Mouse (Mus musculus) C2C12 (cell line): ENCODE results near the gene Usb1. TPM values are rescaled to one million over a fixed set of nuclear protein-coding genes. Genes with fewer than 3 reads are reported as not detected.

Source experiments
- H3K27me3 ChIP-seq: one replicate; pipeline ENCODE4 v1.6.1; 2011; ENCODE audit not compliant: control insufficient read depth, insufficient read depth, insufficient read length
- H3K36me3 ChIP-seq: one replicate; pipeline ENCODE4 v1.6.1; 2011; ENCODE audit not compliant: control insufficient read depth, insufficient read depth
- H3K4me3 ChIP-seq: one replicate; pipeline ENCODE4 v1.5.1; 2011; ENCODE audit warnings: mild to moderate bottlenecking, control low read depth; ENCODE audit not compliant: poor library complexity, insufficient read depth, severe bottlenecking
- H3K79me2 ChIP-seq: one replicate; pipeline ENCODE4 v1.6.1; 2011; ENCODE audit not compliant: control insufficient read depth, insufficient read depth
- H3K79me3 ChIP-seq: one replicate; pipeline ENCODE4 v1.6.1; 2011; ENCODE audit warnings: low read depth, control low read depth
- H3ac ChIP-seq: one replicate; pipeline ENCODE3; 2011; ENCODE audit warnings: low read depth; ENCODE audit not compliant: control insufficient read depth, insufficient read length
- CEBPB ChIP-seq: IDR thresholded peaks from one replicate; pipeline ENCODE4 v1.6.1; 2011; ENCODE audit warnings: low read depth, mild to moderate bottlenecking, control low read depth, moderate library complexity
- CTCF ChIP-seq: IDR thresholded peaks from one replicate; pipeline ENCODE4 v1.5.1; 2011; ENCODE audit not compliant: control insufficient read depth, insufficient read depth, insufficient read length
- FOSL1 ChIP-seq: IDR thresholded peaks from one replicate; pipeline ENCODE4 v1.8.0; 2011; ENCODE audit warnings: mild to moderate bottlenecking, low read length; ENCODE audit not compliant: poor library complexity, insufficient read depth, severe bottlenecking
- MAX ChIP-seq: IDR thresholded peaks from one replicate; pipeline ENCODE4 v1.6.1; 2011; ENCODE audit warnings: mild to moderate bottlenecking, control low read depth
- MYOD1 ChIP-seq: IDR thresholded peaks from one replicate; pipeline ENCODE4 v1.6.1; 2011; ENCODE audit warnings: low read depth; ENCODE audit not compliant: control insufficient read depth, insufficient read length
- MYOG ChIP-seq: IDR thresholded peaks from one replicate; pipeline ENCODE4 v1.6.1; 2011; ENCODE audit not compliant: control insufficient read depth, insufficient read length; ENCODE audit errors: extremely low read depth
- USF1 ChIP-seq: IDR thresholded peaks from one replicate; pipeline ENCODE4 v1.6.1; 2011; ENCODE audit warnings: low read depth, mild to moderate bottlenecking, control low read depth, moderate library complexity
- polyA plus RNA-seq: library from polyadenylated mRNA; unstranded; fragments of >200 nt; fragmentation: generic; extraction: Trizol; gene quantifications from one replicate; pipeline ENCODE4 v1.2.1, GENCODE M21; 2012; ENCODE audit warnings: missing spikeins

Usb1 gene
- polyA plus RNA-seq, 1 experiment, result 38.1 TPM

DNA sequence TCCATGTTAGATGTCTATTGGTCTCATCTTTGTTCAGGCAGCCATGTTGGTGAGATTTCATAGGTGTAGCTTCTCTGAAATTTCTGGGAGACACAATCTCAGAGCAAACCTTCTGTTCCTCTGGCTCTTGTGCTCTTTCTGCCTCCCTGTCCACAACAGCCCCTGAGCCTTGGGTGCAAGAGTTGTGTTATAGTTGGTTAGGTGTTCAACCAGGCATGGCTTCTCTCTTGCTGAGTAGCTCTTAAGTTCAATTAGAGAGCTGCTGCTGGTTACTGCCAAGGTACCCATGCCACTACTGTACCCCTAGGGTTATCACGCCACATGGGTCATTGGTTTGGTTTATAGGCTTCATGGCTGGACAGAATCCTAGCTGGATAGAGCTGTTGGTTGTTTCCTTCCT lies 16.7 kb upstream of the Usb1 start:
- H3K79me2 ChIP-seq, result no peaks in the 10 kb centered on the region
- no peak for TF ChIP-seq MYOG
- TF ChIP-seq MYOD1, result no peak
- no peak for TF ChIP-seq FOSL1
- TF ChIP-seq USF1, result no peak
- TF ChIP-seq CTCF, result no peak
- no peak for TF ChIP-seq MAX
- TF ChIP-seq CEBPB, result no peak
- no peaks in the 10 kb centered on the region for H3K36me3 ChIP-seq
- H3K27me3 ChIP-seq, result peaks cover 15% of the 10 kb centered on the region
- no peaks in the 10 kb centered on the region for H3K79me3 ChIP-seq
- no peak overlapping the region for H3K4me3 ChIP-seq
- no peak overlapping the region for H3ac ChIP-seq

DNA sequence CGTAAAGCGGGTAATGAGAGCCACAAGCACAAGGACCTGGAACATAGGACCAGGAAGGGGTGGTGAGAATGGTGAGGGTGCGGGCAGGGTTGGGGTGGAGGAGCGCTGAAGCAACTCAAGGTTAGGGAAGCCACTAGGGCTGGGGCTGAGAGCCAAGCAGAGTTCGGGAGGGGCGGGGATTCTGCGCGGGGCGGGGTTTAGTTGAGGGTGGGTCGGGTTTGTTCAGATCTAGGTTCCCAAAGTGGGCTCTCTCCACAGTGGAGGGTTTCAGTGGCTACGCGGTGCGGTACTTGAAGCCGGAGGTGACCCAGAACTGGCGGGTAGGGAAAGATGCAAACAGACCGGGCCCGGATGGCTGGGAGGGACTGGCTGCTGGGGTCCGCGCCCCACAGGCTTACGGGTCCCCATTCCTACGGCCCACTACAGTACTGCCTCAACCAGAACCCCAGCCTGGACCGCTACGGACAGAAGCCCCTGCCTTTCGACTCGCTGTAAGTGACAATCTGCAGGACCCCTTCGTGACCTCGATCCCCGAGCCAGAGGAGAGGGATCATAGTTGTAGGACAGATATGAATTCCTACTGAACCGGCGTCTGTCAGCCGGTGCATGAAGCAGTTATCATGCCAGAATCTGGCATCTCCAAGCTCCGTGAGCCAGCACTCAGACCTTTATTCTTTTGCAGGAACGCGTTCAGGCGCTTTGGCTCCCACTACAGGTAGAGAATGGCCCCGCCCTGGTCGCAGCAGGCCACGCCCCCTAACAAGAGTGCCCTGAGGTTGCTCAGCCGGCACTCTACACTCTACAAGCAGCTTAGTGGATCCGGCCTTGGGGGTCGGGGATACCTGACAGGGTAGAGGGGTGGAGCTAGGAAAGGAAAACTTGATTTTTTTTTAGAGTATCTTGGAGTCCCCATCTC lies 11.6 kb upstream of the Usb1 start:
- Histone ChIP-seq H3K27me3 (peaks cover 4% of the 10 kb centered on the region), H3K36me3 (peaks cover 4% of the 10 kb centered on the region), H3K79me3 (no peaks in the 10 kb centered on the region), H3K4me3 (no peak overlapping the region), H3ac (no peak overlapping the region), H3K79me2 (no peaks in the 10 kb centered on the region)
- TF ChIP-seq MYOD1, result no peak

DNA sequence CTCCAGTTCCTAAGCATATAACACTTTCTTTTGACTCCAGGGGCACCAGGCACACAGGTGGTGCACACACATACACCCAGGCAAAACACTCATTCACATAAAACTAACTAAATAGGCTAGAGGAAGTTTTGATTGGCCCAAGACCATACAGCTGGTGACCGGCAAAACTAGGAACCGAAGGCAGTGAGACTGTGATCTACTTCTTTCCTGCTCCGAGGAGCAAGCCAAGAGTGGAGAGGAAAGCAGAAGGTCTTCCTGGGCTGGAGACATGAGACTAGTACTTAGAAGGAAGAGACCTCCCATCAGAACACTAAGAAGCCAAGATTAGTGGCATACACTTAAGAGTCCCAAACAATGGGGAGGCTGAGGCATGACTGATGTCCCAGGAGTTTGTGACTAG lies 8.9 kb upstream of the Usb1 start:
- peaks cover 20% of the 10 kb centered on the region for H3K36me3 ChIP-seq
- H3ac ChIP-seq, result no peak overlapping the region
- H3K79me3 ChIP-seq, result no peaks in the 10 kb centered on the region
- H3K4me3 ChIP-seq, result no peak overlapping the region
- no peaks in the 10 kb centered on the region for H3K79me2 ChIP-seq
- no peak for TF ChIP-seq MAX
- TF ChIP-seq MYOG, result no peak
- TF ChIP-seq CEBPB, result no peak
- H3K27me3 ChIP-seq, result peaks cover 4% of the 10 kb centered on the region

DNA sequence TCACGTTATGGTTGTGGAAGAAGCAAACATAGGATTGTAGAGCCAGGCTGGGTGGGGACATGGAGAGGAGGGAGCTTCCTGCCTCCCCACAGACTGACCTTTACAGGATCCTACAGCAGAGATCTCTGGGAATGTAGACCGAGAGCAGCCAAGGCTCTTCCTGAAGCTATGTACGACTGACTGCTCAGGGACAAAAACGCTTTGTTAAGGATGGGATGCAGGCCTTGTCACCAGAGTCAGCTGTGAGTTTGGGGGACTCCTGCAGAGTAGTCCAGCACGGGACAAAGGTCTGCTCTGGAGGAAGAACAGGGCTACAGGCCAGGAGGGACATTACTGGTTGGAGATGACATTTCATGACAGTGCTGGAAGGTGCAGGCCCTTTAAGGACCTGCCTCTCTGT lies 7.4 kb upstream of the Usb1 start:
- H3K27me3 ChIP-seq, result no peaks in the 10 kb centered on the region
- TF ChIP-seq MAX (no peak), MYOD1 (no peak), FOSL1 (no peak), USF1 (no peak), MYOG (no peak), CTCF (no peak)
- H3K36me3 ChIP-seq, result peaks cover 34% of the 10 kb centered on the region
- H3K4me3 ChIP-seq, result no peak overlapping the region
- peaks cover 9% of the 10 kb centered on the region for H3K79me2 ChIP-seq
- no peak overlapping the region for H3ac ChIP-seq
- peaks cover 1% of the 10 kb centered on the region for H3K79me3 ChIP-seq

DNA sequence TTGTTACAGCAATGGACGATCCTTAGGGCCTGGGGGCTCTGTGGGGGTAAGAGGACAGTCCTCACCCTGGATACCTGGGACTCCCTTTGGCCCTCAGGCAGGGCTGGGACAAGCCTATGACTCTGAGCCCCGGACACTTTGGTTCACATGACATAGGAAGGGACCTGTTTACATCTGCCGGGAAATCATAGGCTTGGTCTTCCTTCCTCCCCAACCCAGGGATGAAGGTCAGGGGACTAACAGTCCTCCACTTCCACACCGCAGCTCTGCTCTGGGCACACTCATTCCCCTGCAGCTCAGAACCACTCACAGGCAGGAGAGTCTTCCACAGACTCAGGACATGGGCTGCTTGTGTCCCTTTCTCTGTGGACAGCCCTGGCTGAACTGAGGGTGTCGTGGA lies 5.3 kb upstream of the Usb1 start:
- Histone ChIP-seq H3K79me3 (peaks cover 12% of the 10 kb centered on the region), H3K27me3 (no peaks in the 10 kb centered on the region), H3ac (no peak overlapping the region), H3K4me3 (no peak overlapping the region), H3K79me2 (peaks cover 28% of the 10 kb centered on the region), H3K36me3 (peaks cover 34% of the 10 kb centered on the region)
- no peak for TF ChIP-seq MAX
- TF ChIP-seq USF1, result no peak
- TF ChIP-seq FOSL1, result no peak
- TF ChIP-seq MYOD1, result no peak
- no peak for TF ChIP-seq MYOG
- TF ChIP-seq CEBPB, result no peak
- no peak for TF ChIP-seq CTCF

DNA sequence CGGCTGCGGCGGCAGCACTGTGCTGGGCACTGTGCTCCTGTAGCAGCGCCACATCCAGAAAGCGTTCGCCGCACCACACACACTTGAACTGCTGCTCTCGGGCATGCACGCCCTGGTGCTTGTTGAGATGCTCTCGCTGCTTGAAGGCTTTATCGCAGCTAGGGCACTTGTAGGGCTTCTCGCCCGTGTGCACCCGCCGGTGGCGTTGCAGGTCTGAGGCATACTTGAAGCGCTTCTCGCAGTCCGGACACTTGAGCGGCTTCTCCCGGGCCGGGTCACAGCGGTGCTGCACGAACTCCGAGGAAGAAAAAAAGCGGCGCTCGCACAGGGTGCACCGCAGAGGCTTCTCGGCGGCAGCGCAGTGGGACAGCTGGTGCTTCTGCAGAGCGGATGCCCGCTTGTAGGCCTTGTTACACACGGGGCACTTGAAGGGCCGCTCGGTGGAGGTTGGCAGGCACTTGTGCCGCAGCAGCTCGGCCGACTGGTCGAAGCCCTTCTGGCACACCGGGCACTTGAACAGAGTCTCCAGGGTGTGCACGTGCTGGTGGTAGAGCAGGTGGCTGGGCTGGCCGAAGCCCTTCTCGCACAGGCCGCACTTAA lies 4.1 kb upstream of the Usb1 start:
- no peak overlapping the region for H3K4me3 ChIP-seq
- H3K36me3 ChIP-seq, result peaks cover 34% of the 10 kb centered on the region
- H3ac ChIP-seq, result no peak overlapping the region
- H3K79me2 ChIP-seq, result peaks cover 35% of the 10 kb centered on the region
- TF ChIP-seq CEBPB (no peak), MYOG (no peak), CTCF (no peak)
- peaks cover 12% of the 10 kb centered on the region for H3K79me3 ChIP-seq
- no peaks in the 10 kb centered on the region for H3K27me3 ChIP-seq
